Mouse (Mus musculus): ENCODE results near the gene Mef2c.

DNA sequence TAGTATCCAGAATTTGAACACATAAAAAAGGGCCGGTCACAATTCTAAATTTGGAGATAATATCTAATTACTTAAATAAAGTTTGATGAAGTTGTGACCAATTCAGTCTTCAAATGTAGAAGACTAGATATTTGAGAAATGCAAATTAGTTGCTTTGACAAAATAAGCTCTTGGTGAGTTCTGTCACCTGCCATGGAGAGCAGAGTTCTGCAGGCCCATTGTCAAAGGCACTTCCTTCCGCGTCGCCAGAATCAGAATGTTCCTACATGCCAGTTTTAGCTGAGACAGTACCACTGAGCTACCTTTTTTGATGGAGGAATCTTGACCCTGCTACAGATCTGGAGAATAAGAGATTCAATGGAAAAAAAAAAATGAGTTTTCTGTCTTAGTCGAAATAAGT, 77.0 kb downstream of the Mef2c start:
- no peak for TF ChIP-seq POLR2A (IDR thresholded peaks at IDR 0.05; ENCODE audit: insufficient read length, low read depth)
- no peak for TF ChIP-seq MAX (IDR thresholded peaks at IDR 0.05; ENCODE audit: low read depth)
- TF ChIP-seq CEBPB (IDR thresholded peaks at IDR 0.05; ENCODE audit: insufficient read depth, poor library complexity, severe bottlenecking): no peak
